Mouse (Mus musculus) monocyte, adult 59 days (primary cell): Measurements from ENCODE around the gene Grk4. TPM values are rescaled to one million over a fixed set of nuclear protein-coding genes. Genes with fewer than 3 reads are reported as not detected.

Source experiments
- total RNA-seq, 2 experiments: library from RNA; stranded (reverse); gene quantifications; one replicate each; pipeline ENCODE4 v1.2.4; 2023

The Grk4 gene
- 1 to 10 TPM; 1.3 to 2.5 TPM for total RNA-seq

DNA sequence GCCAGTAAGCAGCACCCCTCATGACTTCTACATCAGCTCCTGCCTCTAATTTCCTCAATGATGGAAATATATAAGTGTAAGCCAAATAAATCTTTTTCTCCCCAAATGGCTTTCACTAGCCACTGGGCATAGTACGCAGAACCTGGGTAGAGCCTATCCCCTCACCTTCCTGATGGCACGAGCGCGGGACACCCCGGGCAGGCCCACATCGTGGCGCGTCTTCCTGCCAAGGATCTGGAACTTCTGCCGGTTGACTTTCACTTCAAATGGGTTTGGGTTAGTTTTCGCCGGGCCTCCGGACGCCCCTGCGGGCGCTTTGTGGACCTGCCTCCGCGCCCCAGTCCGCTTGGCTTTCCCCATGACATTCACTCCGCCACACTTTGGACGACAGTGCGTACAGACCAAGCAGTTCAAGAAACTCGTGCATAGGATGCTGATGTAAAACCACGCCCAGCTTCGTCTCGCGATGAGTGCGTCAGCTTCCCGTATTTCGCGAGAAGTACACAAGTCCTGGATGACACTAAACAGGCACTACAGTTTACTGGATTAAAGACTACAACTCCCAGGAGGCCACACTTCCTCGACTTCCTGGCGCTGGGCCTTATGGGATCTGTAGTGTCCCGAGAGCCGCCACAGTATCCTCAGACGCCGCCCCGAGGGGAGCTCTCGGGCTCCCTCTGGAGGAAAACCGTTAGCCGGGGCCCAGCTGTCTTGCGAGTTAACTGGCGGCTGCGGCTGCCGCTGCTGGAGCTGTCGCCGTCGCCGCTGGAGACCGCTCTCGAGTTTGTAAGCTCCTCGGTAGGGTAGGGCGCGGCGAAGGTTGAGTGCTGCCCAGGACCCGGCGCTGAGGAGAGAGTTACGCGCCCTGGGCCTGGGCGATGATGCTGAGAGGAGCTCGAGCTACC, at the start of gene Grk4, which contains the start of gene Nop14:
Grk4 (plus strand) TSS at position 694 of the 905 bp plus-strand sequence.
Nop14 (minus strand) TSS at position 463 of the 905 bp plus-strand sequence.

DNA sequence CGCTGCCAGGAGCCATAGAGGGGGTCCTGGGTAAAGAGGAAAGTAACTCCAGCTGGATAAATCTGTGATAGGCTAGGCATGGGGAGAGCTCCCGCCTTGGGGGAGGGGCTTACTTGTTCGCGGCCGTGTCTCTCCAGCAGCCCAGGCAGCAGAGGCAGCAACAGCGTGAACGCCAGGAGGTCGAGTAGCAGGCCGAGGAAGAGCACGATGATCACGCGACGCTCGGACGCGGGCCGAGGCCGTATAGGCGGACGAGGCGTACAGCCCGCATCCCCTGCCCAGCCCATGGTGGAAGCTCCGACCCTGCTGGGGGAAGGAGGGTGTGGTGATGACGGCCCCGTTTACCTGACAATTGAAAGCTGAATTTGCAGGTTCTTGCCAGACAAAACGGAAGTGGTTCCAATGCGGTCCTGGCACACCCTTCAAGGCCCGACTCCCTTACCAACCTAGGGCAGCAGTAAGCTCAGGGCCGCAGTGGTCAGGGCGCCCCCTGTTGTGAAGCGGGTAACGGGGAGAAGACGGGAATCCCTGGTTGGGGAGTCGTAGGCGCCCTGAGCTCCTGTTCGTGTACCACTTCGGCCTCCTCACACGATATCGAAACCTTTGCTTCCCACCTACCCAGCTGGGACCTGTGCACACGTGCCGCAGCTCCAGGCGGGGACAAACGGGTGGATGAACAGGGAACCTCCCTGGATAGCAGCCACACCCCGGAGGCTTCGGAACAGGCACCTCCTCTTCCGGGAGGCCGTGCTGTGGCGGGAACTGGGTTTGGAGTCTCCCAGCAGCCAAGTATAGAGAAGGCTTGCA, 23.5 kb upstream of the Grk4 start, which contains the start of gene Mfsd10:
Mfsd10 (minus strand) TSS at position 732 of the 807 bp plus-strand sequence.

DNA sequence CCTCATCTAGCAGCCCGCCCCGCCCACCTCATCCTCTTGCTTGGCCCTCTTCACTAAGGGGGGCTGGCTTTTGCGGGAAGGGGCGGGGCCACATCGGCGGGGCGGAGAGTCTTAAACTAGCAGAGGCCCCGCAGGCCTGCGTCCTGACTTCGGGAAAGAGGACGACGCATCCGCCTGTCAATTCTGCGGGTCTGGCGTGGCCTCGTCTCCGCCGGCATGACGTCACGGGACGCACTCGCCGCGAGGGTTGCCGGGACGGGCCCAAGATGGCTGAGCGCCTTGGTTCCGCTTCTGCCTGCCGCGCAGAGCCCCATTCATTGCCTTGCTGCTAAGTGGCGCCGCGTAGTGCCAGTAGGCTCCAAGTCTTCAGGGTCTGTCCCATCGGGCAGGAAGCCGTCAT, 101.3 kb downstream of the Grk4 start, which contains the start of gene Htt:
Htt (plus strand) TSS at position 232 of the 400 bp plus-strand sequence.

Other genes with a start within 250 kb of the Grk4 start
- 10 to 100 TPM; 49.6 to 58.2 TPM for gene Tnip2, start 146.4 kb upstream of the Grk4 start, total RNA-seq
- gene Sh3bp2, start 134.5 kb upstream of the Grk4 start, total RNA-seq: 100 to 1,000 TPM; 139 to 147 TPM
- gene Add1, start 86.7 kb upstream of the Grk4 start, total RNA-seq: 100 to 1,000 TPM; 105 to 107 TPM
- gene Mfsd10, start 23.2 kb upstream of the Grk4 start, total RNA-seq: 10 to 100 TPM; 49.6 to 56.6 TPM
- 10 to 100 TPM; 15.4 to 16.3 TPM for gene Nop14, start 231 bp upstream of the Grk4 start, total RNA-seq
- 10 to 100 TPM; 28.2 to 28.4 TPM for gene Htt, start 101.4 kb downstream of the Grk4 start, total RNA-seq
- 1 to 10 TPM in 1 of 2 experiments, under 1 TPM in 1; 0.84 to 1.6 TPM for gene Msantd1, start 247.6 kb downstream of the Grk4 start, total RNA-seq